Mouse (Mus musculus) WW6 (cell line): ENCODE results near the gene Naa20.
"Not testable (repeated sequence)": the region's sequence is repeated elsewhere in the genome, so short reads cannot be mapped to it uniquely, and the experiment has no call there.

Experiments used
- DNase-seq: peaks from one replicate; pipeline ENCODE4 v3.0.0-alpha.2; 2013; ENCODE audit warnings: low read depth, low spot score

Naa20 gene

DNA sequence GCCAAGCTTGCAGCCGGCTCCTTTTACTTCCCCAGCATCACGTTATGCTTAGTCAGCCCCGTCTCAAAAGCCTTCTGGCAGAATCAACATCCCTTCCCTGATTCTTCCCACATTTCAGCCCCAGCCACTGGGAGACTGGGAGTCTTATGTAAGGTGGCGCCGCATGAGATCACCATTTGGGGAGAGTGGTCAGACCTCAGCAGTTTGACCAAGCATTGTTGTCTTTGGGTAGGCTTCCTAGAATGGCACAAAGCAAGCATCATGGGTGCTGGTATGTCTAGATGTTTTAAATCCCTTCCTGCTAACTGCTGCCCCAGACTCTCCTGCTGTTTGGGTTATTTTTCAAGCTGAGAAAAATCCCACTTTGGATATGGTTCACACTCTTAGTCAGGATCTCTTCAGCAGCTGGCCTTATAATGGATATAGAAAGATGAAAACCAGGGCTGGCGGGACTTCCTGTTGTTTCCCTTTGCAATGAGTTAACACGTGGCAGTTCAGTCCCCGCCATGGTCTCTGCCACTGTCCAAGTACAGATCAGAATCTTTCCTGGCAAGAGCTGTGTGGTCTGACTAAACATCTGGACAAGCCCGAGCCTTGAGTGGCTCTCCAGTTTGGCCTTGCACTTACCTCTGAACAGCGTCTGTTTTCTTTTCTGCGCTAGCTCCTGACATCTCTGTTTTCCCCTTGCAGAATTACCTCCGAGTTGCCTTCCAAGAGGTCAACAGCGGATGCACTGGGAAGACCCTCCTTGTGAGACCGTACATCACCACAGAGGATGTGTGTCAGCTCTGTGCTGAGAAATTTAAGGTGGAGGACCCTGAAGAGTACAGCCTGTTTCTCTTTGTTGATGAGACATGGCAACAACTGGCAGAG is 16.8 kb upstream of the Naa20 start:
- DNase-seq, result no peak

DNA sequence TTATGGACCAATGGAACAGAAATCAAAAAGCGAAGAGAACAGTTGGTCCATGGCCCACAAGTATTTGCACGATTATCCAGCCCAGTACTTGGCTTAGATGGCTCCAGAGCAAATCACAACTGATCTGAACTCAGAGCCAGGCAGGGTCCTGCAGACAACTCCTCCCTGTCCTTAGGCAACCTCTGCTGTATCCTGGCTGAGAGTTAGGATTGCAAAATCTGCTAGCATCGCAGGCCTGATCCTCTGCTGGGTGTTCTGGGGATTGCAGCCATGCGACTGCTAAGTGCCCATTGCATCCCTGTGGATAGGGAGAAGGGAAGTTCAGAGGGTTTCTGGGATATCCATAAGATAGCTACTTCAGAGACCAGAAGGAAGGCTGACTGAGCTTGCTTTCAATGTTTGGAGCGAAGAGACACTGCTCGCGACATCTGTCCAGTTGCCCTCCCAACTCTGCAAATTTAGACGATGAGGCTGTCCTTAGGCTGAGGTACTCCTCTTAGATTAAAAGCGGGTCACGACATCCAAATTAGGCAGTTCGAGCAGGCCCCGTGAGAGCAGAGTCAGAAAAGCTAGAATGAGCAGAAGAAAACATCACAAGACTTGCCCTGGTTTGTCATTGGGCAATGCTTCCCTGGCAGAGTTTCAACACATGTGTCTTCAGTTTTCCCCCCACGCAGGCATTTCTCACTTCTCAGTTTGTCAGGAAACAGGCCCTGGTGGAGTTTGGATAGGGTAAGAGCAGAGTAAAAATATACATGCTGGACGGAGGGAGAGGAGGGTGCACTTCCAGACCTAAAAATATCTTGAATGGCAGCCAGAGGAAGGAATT is 13.7 kb upstream of the Naa20 start:
- DNase-seq, result peak; percentile 43

DNA sequence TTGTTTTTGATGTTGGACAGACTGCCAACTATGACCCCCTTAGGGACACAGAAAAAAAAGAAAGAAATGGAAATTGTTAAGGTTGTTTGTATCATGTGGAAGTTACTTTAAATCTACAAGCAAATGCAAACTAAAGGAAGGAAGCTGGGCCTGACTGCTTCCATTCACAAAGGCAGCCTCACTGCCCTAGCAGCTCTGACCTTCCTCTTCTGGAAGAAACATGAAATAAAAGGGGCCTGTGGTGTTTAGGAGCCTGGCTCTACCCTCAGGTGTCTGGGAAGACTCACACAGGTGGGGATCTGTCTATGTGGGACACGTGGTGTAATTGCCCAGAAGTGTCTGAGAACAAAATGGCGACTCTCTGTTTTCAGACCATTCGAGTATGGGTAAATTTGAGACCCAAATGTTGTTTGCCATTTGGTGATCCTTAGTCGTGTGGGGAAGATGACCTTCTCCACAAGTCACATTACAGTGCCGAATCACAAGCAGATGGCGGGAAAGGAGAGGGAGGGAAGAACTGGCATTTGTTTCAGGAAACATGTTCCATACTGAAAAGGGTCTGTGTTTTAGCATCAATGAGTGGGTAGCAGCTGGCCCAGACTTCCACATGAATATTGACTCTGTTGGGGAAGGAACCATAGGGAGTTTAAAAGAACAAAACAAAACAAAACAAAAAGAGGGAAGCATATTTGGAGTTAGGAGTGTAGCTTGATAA is 13.0 kb upstream of the Naa20 start:
- no peak for DNase-seq

DNA sequence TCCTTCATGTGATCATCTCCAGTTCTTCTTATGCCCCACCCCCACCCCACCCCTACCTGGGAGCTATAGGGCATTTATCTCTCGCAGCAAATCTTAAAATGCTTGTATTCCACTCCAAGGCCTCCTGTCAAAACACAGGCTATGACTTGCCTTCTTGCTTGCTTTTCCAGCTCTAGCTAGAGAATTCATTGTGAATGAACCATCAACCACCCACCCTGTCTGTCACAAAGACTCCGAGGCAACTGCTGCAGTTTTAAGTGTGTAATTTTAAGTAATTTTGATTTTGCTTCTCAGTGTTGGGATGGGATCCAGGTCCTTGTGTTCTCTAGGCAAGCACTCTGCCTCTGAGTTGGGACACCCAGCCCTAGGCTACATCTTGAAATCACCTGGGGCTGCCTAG is 11.3 kb upstream of the Naa20 start:
- DNase-seq, result no peak

DNA sequence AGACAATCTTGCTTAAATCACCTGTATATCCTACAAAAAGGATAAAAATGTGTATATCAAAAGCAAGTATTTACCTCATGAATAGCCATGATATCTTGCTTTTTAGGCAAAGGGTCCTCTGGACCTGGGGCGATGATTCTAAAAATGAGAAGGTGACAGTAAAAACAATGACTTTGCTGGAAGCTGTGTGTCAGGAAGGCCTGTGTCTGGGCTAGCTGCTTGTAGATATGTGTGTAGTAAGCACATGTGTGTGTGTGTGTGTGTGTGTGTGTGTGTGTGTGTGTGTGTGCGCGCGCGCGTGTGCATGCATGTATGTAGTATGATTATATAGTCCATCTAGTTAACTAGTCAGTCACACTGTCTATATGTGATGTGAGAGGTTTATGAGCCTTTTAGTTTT is 8.1 kb upstream of the Naa20 start:
- no peak for DNase-seq

DNA sequence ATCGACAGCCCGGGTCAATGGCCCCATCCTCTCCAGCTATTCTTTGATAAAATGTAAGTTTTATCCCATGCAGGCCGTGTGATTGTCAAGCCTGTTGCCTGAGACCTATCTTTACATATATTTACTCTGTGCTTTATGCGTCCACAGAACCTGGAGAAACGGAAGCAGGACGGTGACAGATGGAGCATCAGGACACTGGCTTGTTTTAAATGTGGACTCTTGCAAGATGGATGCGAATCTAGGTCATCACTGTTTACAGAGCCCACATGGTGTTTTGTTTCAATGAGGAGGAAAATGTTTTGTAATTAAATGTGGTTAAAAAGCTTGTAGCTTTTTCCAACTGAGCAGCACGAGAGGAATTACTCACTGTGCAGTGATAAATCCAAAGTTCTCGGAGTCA is 3.8 kb upstream of the Naa20 start:
- no peak for DNase-seq

DNA sequence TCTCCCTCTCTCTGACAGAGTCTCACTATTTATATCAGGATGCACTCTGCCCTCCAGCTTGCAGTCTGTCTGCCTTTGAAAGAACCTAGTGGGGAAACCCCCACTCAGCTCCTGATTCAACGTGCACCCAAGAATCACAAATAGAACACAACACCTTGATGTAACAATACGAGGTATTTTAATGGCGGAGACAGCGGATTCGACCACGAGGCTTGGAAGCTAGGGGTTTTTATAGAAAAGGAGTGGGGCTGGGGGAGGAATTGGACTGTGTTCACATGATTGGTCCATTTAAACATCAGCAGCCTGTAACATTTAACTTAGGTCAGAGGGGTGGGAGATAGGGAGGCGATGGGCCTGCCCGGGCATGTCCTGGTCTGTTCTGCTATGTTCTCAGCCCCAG is 1.6 kb upstream of the Naa20 start:
- not testable (repeated sequence) for DNase-seq

DNA sequence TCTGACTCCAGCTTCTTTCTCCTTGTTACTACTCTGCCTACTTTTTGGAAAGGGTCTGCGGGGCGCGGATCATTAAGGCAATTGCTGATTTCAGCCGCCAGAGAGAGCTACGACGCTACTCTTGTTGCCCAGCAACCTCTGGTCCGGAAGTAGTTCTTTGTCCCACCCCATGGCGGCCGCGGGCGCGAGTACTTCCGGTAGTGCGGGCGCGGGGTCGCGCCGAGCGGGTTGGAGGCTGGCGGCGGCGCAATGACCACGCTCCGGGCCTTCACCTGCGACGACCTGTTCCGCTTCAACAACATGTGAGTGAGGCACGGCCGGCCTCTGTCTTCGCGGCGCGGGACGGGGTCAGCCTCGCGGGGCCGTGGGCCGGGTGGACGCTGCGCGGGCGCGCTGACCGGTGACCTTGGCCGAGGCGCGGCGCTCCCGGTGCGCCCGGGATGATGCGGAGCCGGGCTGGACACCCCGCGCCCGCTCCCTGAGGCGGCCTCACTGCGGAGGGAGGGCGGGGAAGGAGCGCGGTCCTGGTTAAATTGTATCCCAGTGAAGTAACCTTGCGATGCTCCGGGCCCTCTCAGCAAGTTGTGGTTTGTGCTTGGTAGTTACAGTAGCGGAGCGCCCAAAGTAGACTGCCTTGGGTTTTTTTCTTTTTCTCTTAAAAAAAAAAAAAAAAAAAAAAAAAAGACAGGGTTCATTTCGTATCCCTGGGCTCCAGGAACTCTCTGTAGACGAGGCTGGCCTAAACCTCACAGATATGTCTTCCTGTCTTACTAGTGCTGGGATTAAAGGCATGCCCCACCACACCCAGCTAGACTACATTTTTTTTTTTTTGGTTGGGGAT is 1.4 kb downstream of the Naa20 start:
- DNase-seq, result peak; percentile 84

DNA sequence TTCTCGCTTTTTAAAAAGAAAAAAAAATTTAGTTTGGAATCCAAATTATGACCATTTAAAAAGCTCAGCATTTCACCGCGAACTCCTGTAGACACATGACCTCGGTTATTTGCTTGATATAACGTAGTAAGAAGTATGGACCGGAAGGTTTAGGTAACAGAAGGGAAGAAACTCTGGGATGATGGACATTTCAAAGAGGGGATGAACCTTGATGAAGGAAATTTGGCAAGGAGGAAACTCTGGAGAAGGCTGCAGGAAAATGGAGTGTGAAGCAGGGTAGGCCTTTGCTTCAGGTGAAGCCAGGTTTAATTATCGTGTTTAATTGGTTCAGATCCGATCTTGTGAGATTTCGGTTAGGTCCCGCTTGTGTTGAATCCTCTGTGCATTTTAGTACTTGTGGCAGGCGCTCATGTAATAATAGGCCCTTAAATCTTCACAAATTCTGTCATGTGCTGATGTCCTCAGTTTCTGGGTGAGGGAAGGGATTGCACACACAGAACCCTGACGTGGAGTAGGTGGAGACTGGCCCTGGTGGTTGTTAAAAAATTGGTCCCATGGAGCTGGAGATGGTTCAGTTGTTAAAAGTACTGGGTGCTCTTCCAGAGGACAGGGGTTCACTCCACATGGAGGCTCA is 2.2 kb downstream of the Naa20 start:
- DNase-seq, result no peak

DNA sequence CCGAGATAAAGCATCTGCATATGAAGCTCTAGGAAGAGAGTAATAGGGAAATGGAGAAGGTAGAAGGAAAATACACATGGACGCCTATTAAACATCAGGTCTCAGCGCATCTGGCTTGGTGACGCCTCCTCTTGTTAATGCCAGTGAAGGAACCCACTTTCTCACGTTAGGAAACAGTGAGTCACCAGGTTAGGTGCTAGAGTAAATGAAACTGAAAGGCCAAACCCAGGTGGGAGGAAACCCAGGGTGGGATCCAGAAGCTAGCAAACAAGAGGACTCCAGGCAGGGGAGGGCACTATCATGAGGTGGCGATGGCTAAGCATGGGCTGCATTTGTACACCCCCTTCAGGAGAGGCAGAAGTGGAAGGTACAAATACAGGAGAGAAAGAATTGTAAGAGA is 3.3 kb downstream of the Naa20 start:
- no peak for DNase-seq

DNA sequence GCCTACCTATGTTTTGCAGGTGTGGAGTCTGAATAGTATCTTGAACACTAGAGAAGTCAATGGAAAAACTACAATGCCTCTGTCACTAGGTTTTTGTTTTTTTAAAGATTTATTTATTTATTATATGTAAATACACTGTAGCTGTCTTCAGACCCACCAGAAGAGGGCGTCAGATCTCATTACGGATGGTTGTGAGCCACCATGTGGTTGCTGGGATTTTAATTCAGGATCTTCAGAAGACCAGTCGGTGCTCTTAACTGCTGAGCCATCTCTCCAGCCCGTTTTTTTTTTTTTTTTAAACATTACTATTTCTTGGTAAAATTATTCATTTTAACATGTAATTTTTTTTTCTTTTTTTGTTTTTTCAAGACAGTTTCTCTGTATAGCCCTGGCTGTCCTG is 4.0 kb downstream of the Naa20 start:
- DNase-seq, result not testable (repeated sequence)

DNA sequence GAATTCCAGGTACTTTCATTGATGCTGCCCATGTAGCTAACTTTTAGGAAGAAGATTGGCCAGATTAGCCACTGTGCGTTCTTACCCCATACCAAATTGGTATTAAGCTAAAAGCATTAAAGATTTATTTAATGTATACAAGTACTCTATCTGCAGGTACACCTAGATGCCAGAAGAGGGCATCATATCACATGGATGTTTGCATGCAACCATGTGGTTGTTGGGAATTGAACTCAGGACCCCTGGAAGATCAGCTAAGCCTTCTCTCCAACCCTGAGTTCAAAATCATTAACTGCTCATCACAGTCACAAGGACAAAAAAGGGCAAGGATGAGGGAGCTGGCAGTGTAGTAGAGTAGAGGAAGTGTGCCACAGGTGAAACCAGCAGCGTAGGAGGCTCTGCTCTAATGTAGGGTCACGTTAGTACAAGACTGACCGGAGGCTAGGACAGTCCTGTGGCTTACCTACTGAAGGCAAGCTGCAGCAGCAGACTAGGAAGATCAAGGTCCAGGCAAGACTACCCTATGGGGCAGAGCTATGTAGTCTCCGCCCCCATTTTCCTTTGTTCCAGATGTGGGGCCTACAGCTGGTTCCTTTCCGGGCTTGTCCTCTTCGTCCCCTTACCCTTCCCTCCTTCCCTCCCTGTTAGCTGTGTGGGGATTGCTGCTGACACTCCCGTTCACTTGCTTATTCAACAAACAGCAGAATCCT is 19.2 kb downstream of the Naa20 start:
- no peak for DNase-seq

DNA sequence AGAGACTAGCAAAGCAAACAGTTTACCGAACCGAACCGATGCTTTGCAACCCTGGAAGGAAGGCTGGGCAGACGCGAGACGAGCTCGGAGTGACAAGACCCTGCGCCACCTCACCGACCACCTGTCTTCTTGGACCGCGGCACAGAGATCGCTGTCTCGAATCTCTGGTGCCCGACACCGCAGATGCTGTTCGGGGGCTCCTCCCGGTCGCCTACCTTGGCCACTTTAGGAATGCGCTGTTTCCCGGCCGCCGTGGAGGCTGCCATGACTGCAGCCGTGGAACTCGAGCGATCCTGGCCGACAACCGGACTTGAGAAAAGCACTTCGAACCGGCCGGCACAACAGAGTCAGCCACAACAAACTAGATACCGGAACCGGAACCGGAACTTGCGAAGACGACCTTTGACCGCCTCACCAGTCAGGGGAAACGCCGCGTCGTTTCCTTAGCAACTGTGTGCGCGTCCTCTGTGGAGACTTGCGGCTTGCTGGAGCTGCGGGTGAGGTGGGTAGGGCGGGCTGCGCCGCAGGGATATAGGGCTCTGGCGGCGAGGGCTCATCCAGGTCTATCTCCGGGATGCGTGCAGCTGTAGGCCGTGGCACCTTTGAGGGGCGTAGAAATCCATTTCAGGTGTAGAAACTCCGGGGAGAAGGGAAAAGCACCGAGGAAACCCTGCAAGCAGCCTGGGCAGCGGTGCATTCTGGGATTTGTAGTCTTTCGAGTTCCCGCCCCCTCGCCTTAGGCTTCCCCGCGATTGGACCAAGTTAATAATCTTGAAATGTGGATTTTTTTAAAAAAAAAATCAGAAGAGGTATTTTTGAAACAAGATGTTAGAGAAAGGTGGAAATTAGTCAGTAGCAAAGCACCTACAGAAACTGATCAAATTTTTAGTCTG is 32.7 kb downstream of the Naa20 start, which contains the start of the genes Cfap61 and Crnkl1:
Gene Cfap61, plus strand, starts transcription at position 446 of the 893 bp plus-strand sequence.
Gene Crnkl1, minus strand, starts transcription at position 676 of the 893 bp plus-strand sequence.
- peak; percentile 78 for DNase-seq

DNA sequence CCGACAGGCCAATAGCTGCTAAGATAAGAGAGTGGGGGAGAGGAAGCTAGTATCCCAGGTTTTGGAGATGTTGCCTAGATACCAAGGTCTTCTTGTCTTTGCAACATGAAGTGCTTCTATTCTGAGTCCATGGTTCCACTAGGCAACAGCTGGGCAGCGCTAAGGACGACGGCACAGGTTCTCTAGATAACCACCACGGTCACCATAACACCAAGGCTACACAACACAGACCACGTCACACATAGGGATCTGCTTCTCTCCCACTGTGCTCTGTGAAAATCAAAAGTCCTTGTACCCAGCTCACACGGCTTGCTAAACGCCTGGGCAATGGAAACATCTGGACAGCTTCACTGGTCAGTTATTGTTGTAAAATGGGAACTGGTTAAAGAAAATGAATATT is 35.1 kb downstream of the Naa20 start:
- no peak for DNase-seq

DNA sequence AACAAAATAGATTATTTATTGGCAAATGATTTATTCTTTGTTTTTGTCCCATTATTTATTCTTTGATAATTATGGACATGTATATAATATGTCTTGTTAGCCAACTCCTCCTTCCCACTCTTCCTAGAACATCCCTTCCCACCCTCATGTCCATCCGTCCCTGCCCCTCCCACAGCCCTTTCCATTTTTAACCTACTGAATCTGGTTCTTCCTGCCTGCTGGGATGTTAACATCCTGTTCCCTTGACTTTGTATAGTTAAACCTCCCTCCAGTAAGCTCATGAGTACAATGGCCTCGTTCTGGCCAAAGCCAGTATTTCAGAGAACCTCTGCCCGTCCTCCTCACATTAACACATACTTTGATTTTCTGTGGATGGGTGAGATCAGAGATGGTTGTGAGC is 39.5 kb downstream of the Naa20 start:
- no peak for DNase-seq

DNA sequence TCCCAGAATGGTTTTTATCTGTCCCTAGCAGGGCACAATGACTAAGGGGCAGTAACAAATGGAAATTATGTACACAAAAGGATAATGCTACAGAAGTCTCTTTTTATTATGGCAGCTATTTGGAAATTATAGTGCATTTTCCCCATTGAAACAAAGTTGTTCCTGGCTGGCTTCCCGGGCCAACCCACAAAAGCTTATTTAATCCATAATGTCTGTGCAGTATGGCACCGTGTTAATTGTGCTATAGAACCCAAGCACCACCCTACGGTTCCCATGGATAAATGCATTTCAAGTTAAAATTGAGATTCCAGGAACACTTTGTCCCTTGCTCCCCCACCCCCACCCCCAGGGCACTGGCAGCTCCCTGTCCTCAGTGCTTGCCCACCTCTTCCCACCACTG is 42.4 kb downstream of the Naa20 start:
- DNase-seq, result no peak

DNA sequence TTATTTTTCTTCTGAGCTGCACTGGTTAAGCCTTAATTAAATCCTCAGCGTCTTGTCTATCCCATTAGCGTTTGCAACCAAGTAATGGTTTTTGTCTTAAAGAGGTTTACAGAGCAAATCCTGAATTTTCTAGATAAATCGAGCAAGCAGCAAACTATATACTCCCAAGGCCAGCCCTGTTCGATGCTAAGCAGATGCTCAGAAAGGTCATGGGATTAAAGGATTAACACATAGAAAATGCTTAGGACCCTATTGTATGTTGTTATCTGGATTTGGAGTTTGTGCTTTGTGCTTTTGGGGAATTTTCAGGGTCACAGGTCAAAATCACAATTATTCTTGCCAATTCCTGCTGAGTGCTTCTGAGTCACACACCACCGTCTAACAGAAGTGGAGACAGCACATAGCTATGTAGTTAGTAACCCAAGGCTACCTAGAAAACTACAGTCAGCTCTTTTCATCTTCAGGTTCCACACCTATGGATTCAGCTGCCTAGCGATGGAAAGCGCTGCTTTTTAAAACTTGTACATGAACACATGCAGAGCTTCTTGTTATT is 46.6 kb downstream of the Naa20 start:
- no peak for DNase-seq

DNA sequence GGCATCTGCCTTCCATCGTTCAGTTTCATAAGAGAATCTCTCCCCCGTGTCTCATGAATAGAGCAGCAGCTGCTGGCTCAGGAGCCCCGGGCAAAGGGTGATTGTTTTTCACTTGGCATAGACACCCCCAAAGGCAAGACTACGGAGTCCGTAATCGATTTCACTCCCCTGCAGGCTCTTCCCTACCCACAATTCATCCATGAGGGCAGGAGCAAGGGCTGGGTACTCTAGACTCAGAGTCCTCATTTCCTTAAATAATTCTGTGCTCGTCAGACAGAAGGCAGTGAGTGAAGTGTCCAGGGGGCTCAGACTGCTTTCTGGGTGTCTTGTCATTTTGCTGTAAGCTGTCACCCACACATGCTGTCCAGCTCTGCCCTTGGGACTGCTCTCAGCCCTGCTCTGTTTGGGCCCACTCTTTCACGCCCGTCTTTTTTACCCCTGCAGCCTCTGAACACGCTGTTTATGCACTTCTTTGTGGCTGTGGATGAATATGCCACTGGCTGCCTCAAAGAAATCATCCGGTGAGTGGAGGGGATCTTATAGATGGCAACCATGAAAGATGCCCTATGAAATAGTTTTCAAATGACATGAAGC is 47.7 kb downstream of the Naa20 start:
- no peak for DNase-seq
